Mouse (Mus musculus) hindbrain, embryonic 11.5 days (tissue): Measurements from ENCODE around the gene Setd6. TPM values are rescaled to one million over a fixed set of nuclear protein-coding genes. Genes with fewer than 3 reads are reported as not detected.

ENCODE experiments used
- ATAC-seq: fragments of 200-750 bp; cut with Nextera tagmentation; 2 replicates; pipeline ENCODE4 v1.8.0; 2017; ENCODE audit warnings: mild to moderate bottlenecking, moderate TSS enrichment, moderate library complexity; ENCODE audit not compliant: low FRiP score
- DNase-seq: peaks from one replicate; pipeline ENCODE4 v3.0.0-alpha.2; 2015; ENCODE audit warnings: low spot score
- H3K27ac ChIP-seq: fragments of 300-500 bp; sonication (generic); 2 replicates; pipeline ENCODE4 v1.5.1; 2014; ENCODE audit warnings: mild to moderate bottlenecking, low read depth, low read length
- H3K27me3 ChIP-seq: fragments of 300-500 bp; sonication (generic); 2 replicates; pipeline ENCODE4 v1.6.1; 2014; ENCODE audit warnings: mild to moderate bottlenecking, low read length, moderate library complexity, mixed read lengths; ENCODE audit not compliant: control insufficient read depth, insufficient read depth
- H3K36me3 ChIP-seq: fragments of 300-500 bp; sonication (generic); 2 replicates; pipeline ENCODE4 v1.6.1; 2014; ENCODE audit warnings: mild to moderate bottlenecking, low read length, moderate library complexity, mixed read lengths; ENCODE audit not compliant: control insufficient read depth, insufficient read depth
- H3K4me1 ChIP-seq: fragments of 300-500 bp; sonication (generic); replicated peaks from 2 replicates; pipeline ENCODE4 v1.6.1; 2014; ENCODE audit warnings: low read length, mixed read lengths; ENCODE audit not compliant: control insufficient read depth, insufficient read depth
- H3K4me2 ChIP-seq: fragments of 300-500 bp; sonication (generic); replicated peaks from 2 replicates; pipeline ENCODE4 v1.6.1; 2014; ENCODE audit warnings: mild to moderate bottlenecking, low read depth, low read length
- H3K4me3 ChIP-seq: fragments of 300-500 bp; sonication (generic); 2 replicates; pipeline ENCODE4 v1.5.1; 2014; ENCODE audit warnings: low read depth, low read length
- H3K9ac ChIP-seq: fragments of 300-500 bp; sonication (generic); 2 replicates; pipeline ENCODE4 v1.6.1; 2014; ENCODE audit warnings: low read depth, low read length
- H3K9me3 ChIP-seq: fragments of 300-500 bp; sonication (generic); 2 replicates; pipeline ENCODE4 v1.6.1; 2016; ENCODE audit warnings: low read length; ENCODE audit not compliant: control insufficient read depth
- WGBS: fragments of 180-500 bp; shearing (Covaris S2); extraction: QIAGEN DNeasy Blood & Tissue Kit; methylation state at CpG from one replicate; pipeline ENCODE4 v1.1.7; 2014; 5-methylcytosine and 5-hydroxymethylcytosine counted together
- polyA plus RNA-seq: library from polyadenylated mRNA; unstranded; fragments of >200 nt; fragmentation: Nextera tagmentation; extraction: Ambion mirVana; gene quantifications from 2 replicates; pipeline ENCODE4 v1.2.1, GENCODE M21; 2014

Gene Setd6
- polyA plus RNA-seq, 1 experiment from 2014 or later, result 18.2 TPM

- H3K9me3 ChIP-seq, result no peaks in the 10 kb centered on the region
- no peaks in the 10 kb centered on the region for H3K36me3 ChIP-seq
- ATAC-seq (peak; percentile 93), DNase-seq (peak; percentile 87)
- H3K27me3 ChIP-seq, result peaks cover 4% of the 10 kb centered on the region
- peak overlapping the region; percentile 49 for H3K4me3 ChIP-seq
- peak overlapping the region; percentile 75 for H3K9ac ChIP-seq
- peak overlapping the region; percentile 87 for H3K4me2 ChIP-seq
- no peak overlapping the region for H3K27ac ChIP-seq
- 4% methylated on average over 33 of the region's 34 CpGs for WGBS
- H3K4me1 ChIP-seq, result peaks cover 5% of the 10 kb centered on the region
Measured at GRCm38 (mm10) chr8:95702480-95703446, 12.9 kb upstream of the Setd6 start.

- Histone ChIP-seq H3K9me3 (no peaks in the 10 kb centered on the region), H3K4me2 (peak overlapping the region; percentile 87), H3K4me1 (peaks cover 5% of the 10 kb centered on the region), H3K27me3 (no peaks in the 10 kb centered on the region), H3K36me3 (no peaks in the 10 kb centered on the region), H3K27ac (no peak overlapping the region; the same call in 1 of the 2 replicates), H3K4me3 (peak overlapping the region; percentile 49), H3K9ac (peak overlapping the region; percentile 75)
- WGBS, result 4% methylated on average over 15 of the region's 15 CpGs
- ATAC-seq, result peak; percentile 57
- peak; percentile 89 for DNase-seq
Measured at GRCm38 (mm10) chr8:95703461-95704260, 12.0 kb upstream of the Setd6 start.

DNA sequence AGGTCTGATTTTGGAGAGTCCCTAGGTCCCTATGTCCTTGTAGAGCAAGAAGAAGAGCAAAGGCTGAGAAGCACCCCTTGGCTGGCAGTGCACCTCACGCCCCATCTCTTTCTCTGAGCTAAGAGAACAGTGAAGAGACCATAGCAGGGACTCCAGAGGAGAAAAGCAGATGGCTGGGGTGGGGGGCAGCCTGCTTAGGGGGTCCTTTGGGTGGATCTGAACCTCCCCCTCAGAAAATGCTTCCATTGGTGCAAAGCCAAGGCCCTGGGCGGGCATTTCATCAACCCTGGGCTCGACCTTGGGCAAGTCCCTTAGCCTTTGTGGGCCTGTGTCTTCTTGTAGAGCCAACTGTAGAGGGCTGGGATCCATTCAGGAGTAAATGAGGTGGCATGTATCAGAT, 11.1 kb upstream of the Setd6 start:
- no peak overlapping the region for H3K9ac ChIP-seq
- DNase-seq, result no peak
- no peaks in the 10 kb centered on the region for H3K9me3 ChIP-seq
- H3K4me3 ChIP-seq, result no peak overlapping the region
- no peaks in the 10 kb centered on the region; the same call in 1 of the 2 replicates for H3K36me3 ChIP-seq
- no peaks in the 10 kb centered on the region for H3K27me3 ChIP-seq
- H3K27ac ChIP-seq, result no peak overlapping the region
- ATAC-seq, result no peak
- WGBS, result 91% methylated on average over 3 of the region's 3 CpGs
- no peak overlapping the region for H3K4me2 ChIP-seq
- peaks cover 5% of the 10 kb centered on the region for H3K4me1 ChIP-seq

- Histone ChIP-seq H3K4me3 (no peak overlapping the region), H3K4me2 (no peak overlapping the region), H3K9me3 (no peaks in the 10 kb centered on the region), H3K36me3 (no peaks in the 10 kb centered on the region; the same call in 1 of the 2 replicates), H3K9ac (no peak overlapping the region), H3K27ac (no peak overlapping the region), H3K4me1 (no peaks in the 10 kb centered on the region), H3K27me3 (no peaks in the 10 kb centered on the region)
- WGBS, result 81% methylated on average over 7 of the region's 7 CpGs
- ATAC-seq (no peak), DNase-seq (no peak)
Measured at GRCm38 (mm10) chr8:95709579-95709978, 6.1 kb upstream of the Setd6 start.

- no peaks in the 10 kb centered on the region for H3K4me1 ChIP-seq
- WGBS, result 71% methylated on average over 3 of the region's 3 CpGs
- no peak for ATAC-seq
- no peak overlapping the region for H3K9ac ChIP-seq
- H3K9me3 ChIP-seq, result no peaks in the 10 kb centered on the region
- H3K27ac ChIP-seq, result no peak overlapping the region
- H3K4me3 ChIP-seq, result no peak overlapping the region
- no peaks in the 10 kb centered on the region; the same call in 1 of the 2 replicates for H3K36me3 ChIP-seq
- no peak overlapping the region for H3K4me2 ChIP-seq
- no peak for DNase-seq
- H3K27me3 ChIP-seq, result no peaks in the 10 kb centered on the region
Measured at GRCm38 (mm10) chr8:95711029-95711428, 4.7 kb upstream of the Setd6 start.

- Histone ChIP-seq H3K9ac (no peak overlapping the region), H3K4me1 (peaks cover 5% of the 10 kb centered on the region), H3K27ac (no peak overlapping the region), H3K27me3 (no peaks in the 10 kb centered on the region), H3K9me3 (no peaks in the 10 kb centered on the region), H3K36me3 (no peaks in the 10 kb centered on the region; the same call in 1 of the 2 replicates), H3K4me2 (no peak overlapping the region), H3K4me3 (no peak overlapping the region)
- DNase-seq, result no peak
- ATAC-seq, result no peak
- 94% methylated on average over 9 of the region's 9 CpGs for WGBS
Measured at GRCm38 (mm10) chr8:95712395-95712794, 3.3 kb upstream of the Setd6 start.

- ATAC-seq, result peak; percentile 47
Measured at GRCm38 (mm10) chr8:95713100-95714010, 2.3 kb upstream of the Setd6 start.

DNA sequence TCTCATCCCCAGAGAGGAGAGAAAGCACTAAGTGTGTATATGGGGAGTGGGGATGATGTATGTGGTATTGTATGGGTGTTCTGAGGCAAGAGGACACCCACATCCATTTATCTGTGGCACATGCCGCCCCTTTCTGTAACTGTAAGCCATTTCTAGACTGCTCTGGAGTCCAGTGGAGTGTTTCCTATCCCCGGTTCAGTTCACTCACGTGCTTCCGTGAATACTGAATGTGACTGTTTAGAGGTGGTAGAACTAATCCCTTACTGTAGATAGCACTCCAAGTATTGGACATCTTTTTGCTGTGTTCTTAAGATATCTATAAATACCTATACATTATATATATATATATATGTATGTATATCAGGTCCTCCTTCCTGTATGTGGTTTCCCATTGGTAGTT, 1.3 kb upstream of the Setd6 start:
- Histone ChIP-seq H3K27me3 (no peaks in the 10 kb centered on the region), H3K4me3 (no peak overlapping the region), H3K9me3 (no peaks in the 10 kb centered on the region), H3K27ac (no peak overlapping the region), H3K4me2 (no peak overlapping the region), H3K9ac (no peak overlapping the region), H3K36me3 (no peaks in the 10 kb centered on the region), H3K4me1 (peaks cover 5% of the 10 kb centered on the region)
- WGBS, result 96% methylated on average over 4 of the region's 4 CpGs
- DNase-seq (no peak), ATAC-seq (no peak)

More at GRCm38 (mm10) chr8:95713100-95714010, 2.3 kb upstream of the Setd6 start:
- Histone ChIP-seq H3K4me2 (no peak overlapping the region), H3K36me3 (no peaks in the 10 kb centered on the region; the same call in 1 of the 2 replicates), H3K4me1 (peaks cover 5% of the 10 kb centered on the region), H3K9me3 (no peaks in the 10 kb centered on the region), H3K9ac (no peak overlapping the region), H3K27ac (no peak overlapping the region), H3K4me3 (no peak overlapping the region), H3K27me3 (no peaks in the 10 kb centered on the region)
- WGBS, result 80% methylated on average over 19 of the region's 19 CpGs
- DNase-seq, result peak; percentile 79
